Mouse (Mus musculus): ENCODE measurements around the gene Pmepa1. TPM values are rescaled to one million over a fixed set of nuclear protein-coding genes. Genes with fewer than 3 reads are reported as not detected.

The Pmepa1 gene
- polyA plus RNA-seq, 1 experiment from 2014 or later = 1.2 TPM

DNA sequence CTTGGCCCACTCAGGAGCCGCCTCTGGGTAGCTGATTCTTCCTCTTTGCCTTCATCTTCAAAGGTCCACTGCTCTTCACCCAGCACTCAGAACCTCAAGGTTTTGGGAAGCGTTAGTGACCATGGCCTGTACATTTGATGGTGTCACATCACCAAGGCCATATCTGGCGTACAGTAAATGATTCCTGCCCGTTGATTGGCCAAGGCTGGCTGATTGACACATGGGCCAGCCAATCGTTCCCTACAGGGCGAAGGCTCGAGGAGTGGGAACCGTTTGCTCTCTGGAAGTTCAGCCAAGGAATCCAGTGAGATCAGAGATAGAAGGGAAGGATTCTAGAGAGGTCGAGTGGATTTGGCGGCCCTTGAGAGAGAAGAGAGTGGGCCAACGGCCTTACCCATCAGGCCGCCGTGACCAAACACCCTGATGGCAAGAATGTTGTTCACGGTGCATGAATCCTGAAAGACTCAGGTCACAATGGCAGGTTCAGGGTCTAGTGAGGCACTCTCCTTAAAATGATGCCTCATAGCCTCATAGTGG, 70.7 kb downstream of the Pmepa1 start:
- H3K27me3 ChIP-seq (replicated peaks; ENCODE audit: control insufficient read depth, insufficient read depth, low read length) = no peaks in the 10 kb centered on the region
- H3K9me3 ChIP-seq (ENCODE audit: control insufficient read depth, low read length) = 0 out of 2 replicates have a peak, but pooled peaks cover 3% of the 10 kb centered on the region
- no peaks in the 10 kb centered on the region for H3K4me1 ChIP-seq (replicated peaks; ENCODE audit: control insufficient read depth, insufficient read depth, low read length)
- H3K9ac ChIP-seq (ENCODE audit: low read depth, low read length) = no peak overlapping the region
- no peaks in the 10 kb centered on the region for H3K36me3 ChIP-seq (ENCODE audit: control insufficient read depth, insufficient read depth, low read length)
- WGBS = 87% methylated on average over 14 of the region's 14 CpGs
- ATAC-seq (replicated peaks; ENCODE audit: low FRiP score) (no peak), DNase-seq (ENCODE audit: low spot score) (peak; percentile 17)
- no peak overlapping the region for H3K27ac ChIP-seq (ENCODE audit: low read depth, low read length)
- H3K4me3 ChIP-seq (ENCODE audit: low read depth, low read length) = no peak overlapping the region
- no peak overlapping the region for H3K4me2 ChIP-seq

GRCm38 (mm10) chr2:173204671-173205070, 71.7 kb downstream of the Pmepa1 start:
- 59% methylated on average over 4 of the region's 4 CpGs for WGBS
- H3K36me3 ChIP-seq (ENCODE audit: control insufficient read depth, insufficient read depth, low read length) = no peaks in the 10 kb centered on the region
- H3K4me3 ChIP-seq (ENCODE audit: low read depth, low read length) = no peak overlapping the region
- DNase-seq (ENCODE audit: low spot score) = peak; percentile 16
- 0 out of 2 replicates have a peak, but pooled peaks cover 3% of the 10 kb centered on the region for H3K9me3 ChIP-seq (ENCODE audit: control insufficient read depth, low read length)
- H3K27me3 ChIP-seq (replicated peaks; ENCODE audit: control insufficient read depth, insufficient read depth, low read length) = no peaks in the 10 kb centered on the region
- ATAC-seq (replicated peaks; ENCODE audit: low FRiP score) = no peak
- H3K4me2 ChIP-seq = no peak overlapping the region
- H3K9ac ChIP-seq (ENCODE audit: low read depth, low read length) = no peak overlapping the region
- no peaks in the 10 kb centered on the region for H3K4me1 ChIP-seq (replicated peaks; ENCODE audit: control insufficient read depth, insufficient read depth, low read length)
- no peak overlapping the region for H3K27ac ChIP-seq (ENCODE audit: low read depth, low read length)

DNA sequence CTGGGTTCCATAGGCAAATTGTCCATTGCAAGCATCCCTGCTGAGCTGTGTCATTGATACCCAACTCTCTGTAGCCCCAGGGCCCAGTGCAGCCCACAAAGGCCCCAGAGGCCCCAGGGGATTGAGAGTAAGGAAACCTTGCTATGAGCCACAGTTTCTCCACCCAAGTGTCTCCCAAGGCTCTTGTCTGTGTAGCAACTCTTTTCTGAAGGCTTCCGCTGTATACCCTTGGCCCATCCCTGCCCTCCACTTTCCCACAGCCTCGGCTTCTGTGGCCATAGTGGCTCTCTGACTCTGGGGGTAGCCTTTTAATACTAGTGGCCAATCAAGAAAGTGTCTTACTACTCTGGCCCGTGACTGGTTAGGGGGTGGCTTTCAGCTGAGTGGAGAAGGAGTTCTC, 72.6 kb downstream of the Pmepa1 start:
- Histone ChIP-seq H3K9ac (ENCODE audit: low read depth, low read length) (no peak overlapping the region), H3K4me1 (replicated peaks; ENCODE audit: control insufficient read depth, insufficient read depth, low read length) (no peaks in the 10 kb centered on the region), H3K27me3 (replicated peaks; ENCODE audit: control insufficient read depth, insufficient read depth, low read length) (no peaks in the 10 kb centered on the region), H3K9me3 (ENCODE audit: control insufficient read depth, low read length) (0 out of 2 replicates have a peak, but pooled peaks cover 3% of the 10 kb centered on the region), H3K27ac (ENCODE audit: low read depth, low read length) (no peak overlapping the region), H3K36me3 (ENCODE audit: control insufficient read depth, insufficient read depth, low read length) (no peaks in the 10 kb centered on the region), H3K4me3 (ENCODE audit: low read depth, low read length) (no peak overlapping the region), H3K4me2 (no peak overlapping the region)
- ATAC-seq (replicated peaks; ENCODE audit: low FRiP score) (no peak), DNase-seq (ENCODE audit: low spot score) (no peak)
- 75% methylated on average over 3 of the region's 3 CpGs for WGBS

- no peak overlapping the region for H3K27ac ChIP-seq (ENCODE audit: low read depth, low read length)
- H3K9me3 ChIP-seq (ENCODE audit: control insufficient read depth, low read length) = 0 out of 2 replicates have a peak, but pooled peaks cover 3% of the 10 kb centered on the region
- H3K4me2 ChIP-seq = no peak overlapping the region
- H3K36me3 ChIP-seq (ENCODE audit: control insufficient read depth, insufficient read depth, low read length) = no peaks in the 10 kb centered on the region
- H3K4me3 ChIP-seq (ENCODE audit: low read depth, low read length) = no peak overlapping the region
- DNase-seq (ENCODE audit: low spot score) (peak; percentile 27), ATAC-seq (replicated peaks; ENCODE audit: low FRiP score) (no peak)
- no peak overlapping the region for H3K9ac ChIP-seq (ENCODE audit: low read depth, low read length)
- 84% methylated on average over 19 of the region's 19 CpGs for WGBS
- H3K4me1 ChIP-seq (replicated peaks; ENCODE audit: control insufficient read depth, insufficient read depth, low read length) = no peaks in the 10 kb centered on the region
- H3K27me3 ChIP-seq (replicated peaks; ENCODE audit: control insufficient read depth, insufficient read depth, low read length) = no peaks in the 10 kb centered on the region
Observed at GRCm38 (mm10) chr2:173202924-173203689, 73.2 kb downstream of the Pmepa1 start.

- DNase-seq (ENCODE audit: low spot score) (no peak), ATAC-seq (replicated peaks; ENCODE audit: low FRiP score) (no peak)
- Histone ChIP-seq H3K4me3 (ENCODE audit: low read depth, low read length) (no peak overlapping the region), H3K27me3 (replicated peaks; ENCODE audit: control insufficient read depth, insufficient read depth, low read length) (no peaks in the 10 kb centered on the region), H3K27ac (ENCODE audit: low read depth, low read length) (no peak overlapping the region), H3K9ac (ENCODE audit: low read depth, low read length) (no peak overlapping the region), H3K4me1 (replicated peaks; ENCODE audit: control insufficient read depth, insufficient read depth, low read length) (no peaks in the 10 kb centered on the region), H3K4me2 (no peak overlapping the region), H3K36me3 (ENCODE audit: control insufficient read depth, insufficient read depth, low read length) (no peaks in the 10 kb centered on the region), H3K9me3 (ENCODE audit: control insufficient read depth, low read length) (no peaks in the 10 kb centered on the region)
- 71% methylated on average over 4 of the region's 4 CpGs for WGBS
Observed at GRCm38 (mm10) chr2:173194796-173195195, 81.5 kb downstream of the Pmepa1 start.

DNA sequence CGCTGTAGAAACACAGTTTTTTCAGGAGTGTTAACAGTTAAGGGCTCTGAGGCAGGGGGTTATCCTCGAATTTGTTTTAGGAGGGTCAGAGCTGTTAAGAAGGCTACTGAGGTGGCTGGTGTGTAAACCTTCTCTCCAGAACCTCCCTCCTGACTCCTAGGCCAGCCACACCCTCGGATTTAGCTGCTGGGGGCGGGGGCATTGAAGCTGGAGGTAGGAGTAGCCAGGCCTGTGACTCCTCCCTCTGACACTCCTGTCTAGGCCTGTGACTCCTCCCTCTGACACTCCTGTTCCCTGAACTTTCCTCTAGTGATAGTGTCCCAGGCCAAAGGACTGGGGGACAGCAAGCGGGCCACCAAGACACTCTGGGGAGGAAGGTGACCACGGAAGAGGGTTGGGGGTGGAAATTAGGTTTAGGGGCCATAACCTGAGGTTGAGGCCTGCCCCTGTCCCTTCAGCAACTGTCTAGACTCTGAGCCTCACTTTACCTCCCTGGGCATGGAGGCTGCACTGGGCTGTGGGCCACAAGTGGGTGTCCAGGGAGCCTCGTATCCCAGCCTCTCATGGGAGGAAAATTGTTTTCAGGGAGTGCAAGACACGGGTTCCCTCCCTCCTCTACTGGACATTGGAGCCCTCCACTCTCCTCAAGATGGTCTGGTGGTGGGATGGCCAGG, 89.0 kb downstream of the Pmepa1 start:
- no peak overlapping the region for H3K4me3 ChIP-seq (ENCODE audit: low read depth, low read length)
- DNase-seq (ENCODE audit: low spot score) (peak; percentile 32), ATAC-seq (replicated peaks; ENCODE audit: low FRiP score) (peak; percentile 26; the same call in 1 of the 2 replicates)
- H3K4me1 ChIP-seq (replicated peaks; ENCODE audit: control insufficient read depth, insufficient read depth, low read length) = no peaks in the 10 kb centered on the region
- 30% methylated on average over 8 of the region's 8 CpGs for WGBS
- H3K36me3 ChIP-seq (ENCODE audit: control insufficient read depth, insufficient read depth, low read length) = no peaks in the 10 kb centered on the region
- H3K27me3 ChIP-seq (replicated peaks; ENCODE audit: control insufficient read depth, insufficient read depth, low read length) = no peaks in the 10 kb centered on the region
- H3K9ac ChIP-seq (ENCODE audit: low read depth, low read length) = no peak overlapping the region
- no peak overlapping the region for H3K27ac ChIP-seq (ENCODE audit: low read depth, low read length)
- H3K4me2 ChIP-seq = no peak overlapping the region
- no peaks in the 10 kb centered on the region for H3K9me3 ChIP-seq (ENCODE audit: control insufficient read depth, low read length)

GRCm38 (mm10) chr2:173186047-173186943, 90.0 kb downstream of the Pmepa1 start:
- Histone ChIP-seq H3K4me2 (no peak overlapping the region), H3K27me3 (replicated peaks; ENCODE audit: control insufficient read depth, insufficient read depth, low read length) (0 out of 2 replicates have a peak, but pooled peaks cover 2% of the 10 kb centered on the region), H3K9ac (ENCODE audit: low read depth, low read length) (no peak overlapping the region), H3K27ac (ENCODE audit: low read depth, low read length) (no peak overlapping the region), H3K36me3 (ENCODE audit: control insufficient read depth, insufficient read depth, low read length) (no peaks in the 10 kb centered on the region), H3K4me1 (replicated peaks; ENCODE audit: control insufficient read depth, insufficient read depth, low read length) (no peaks in the 10 kb centered on the region), H3K9me3 (ENCODE audit: control insufficient read depth, low read length) (no peaks in the 10 kb centered on the region), H3K4me3 (ENCODE audit: low read depth, low read length) (no peak overlapping the region)
- ATAC-seq (replicated peaks; ENCODE audit: low FRiP score) = no peak
- WGBS = 33% methylated on average over 26 of the region's 26 CpGs
- DNase-seq (ENCODE audit: low spot score) = peak; percentile 83

GRCm38 (mm10) chr2:173185282-173185681, 91.1 kb downstream of the Pmepa1 start:
- H3K9ac ChIP-seq (ENCODE audit: low read depth, low read length) = no peak overlapping the region
- H3K4me2 ChIP-seq = no peak overlapping the region
- WGBS = 54% methylated on average over 6 of the region's 6 CpGs
- no peak overlapping the region for H3K4me3 ChIP-seq (ENCODE audit: low read depth, low read length)
- DNase-seq (ENCODE audit: low spot score) (peak; percentile 18), ATAC-seq (replicated peaks; ENCODE audit: low FRiP score) (no peak)
- peaks cover 5% of the 10 kb centered on the region; the same call in 1 of the 2 replicates for H3K27me3 ChIP-seq (replicated peaks; ENCODE audit: control insufficient read depth, insufficient read depth, low read length)
- no peaks in the 10 kb centered on the region for H3K9me3 ChIP-seq (ENCODE audit: control insufficient read depth, low read length)
- no peaks in the 10 kb centered on the region for H3K36me3 ChIP-seq (ENCODE audit: control insufficient read depth, insufficient read depth, low read length)
- no peaks in the 10 kb centered on the region for H3K4me1 ChIP-seq (replicated peaks; ENCODE audit: control insufficient read depth, insufficient read depth, low read length)
- H3K27ac ChIP-seq (ENCODE audit: low read depth, low read length) = no peak overlapping the region
